Mouse (Mus musculus) induced T-regulatory cell, adult 2 months (primary cell): Measurements from ENCODE around the gene Ccn5.

Experiments used
- DNase-seq: peaks from one replicate; pipeline ENCODE4 v3.0.0-alpha.2; 2012; ENCODE audit warnings: low read depth

Gene Ccn5

GRCm38 (mm10) chr2:163820607-163821006 is at the start of gene Ccn5:
Ccn5 (plus strand) TSS chr2:163820861.
- no peak for DNase-seq

- no peak for DNase-seq
Observed at GRCm38 (mm10) chr2:163776661-163777060, 44.0 kb upstream of the Ccn5 start.

- DNase-seq: no peak
Observed at GRCm38 (mm10) chr2:163777061-163777460, 43.6 kb upstream of the Ccn5 start.

GRCm38 (mm10) chr2:163778896-163779295 is 41.8 kb upstream of the Ccn5 start:
- no peak for DNase-seq

- no peak for DNase-seq
Observed at GRCm38 (mm10) chr2:163783368-163783767, 37.3 kb upstream of the Ccn5 start.

GRCm38 (mm10) chr2:163783901-163784300 is 36.8 kb upstream of the Ccn5 start:
- DNase-seq: no peak

- DNase-seq: no peak
Observed at GRCm38 (mm10) chr2:163787086-163787485, 33.6 kb upstream of the Ccn5 start.

GRCm38 (mm10) chr2:163787709-163788108 is 33.0 kb upstream of the Ccn5 start:
- peak; percentile 65 for DNase-seq

- DNase-seq: peak; percentile 48
Observed at GRCm38 (mm10) chr2:163788484-163788883, 32.2 kb upstream of the Ccn5 start.

- DNase-seq: no peak
Observed at GRCm38 (mm10) chr2:163798411-163798810, 22.2 kb upstream of the Ccn5 start.

GRCm38 (mm10) chr2:163800832-163801231 is 19.8 kb upstream of the Ccn5 start:
- peak; percentile 17 for DNase-seq

GRCm38 (mm10) chr2:163801406-163801805 is 19.3 kb upstream of the Ccn5 start:
- no peak for DNase-seq

GRCm38 (mm10) chr2:163803838-163804237 is 16.8 kb upstream of the Ccn5 start:
- no peak for DNase-seq

- DNase-seq: no peak
Observed at GRCm38 (mm10) chr2:163809166-163809565, 11.5 kb upstream of the Ccn5 start.

GRCm38 (mm10) chr2:163809704-163810103 is 11.0 kb upstream of the Ccn5 start:
- no peak for DNase-seq

GRCm38 (mm10) chr2:163813077-163813476 is 7.6 kb upstream of the Ccn5 start:
- no peak for DNase-seq

- no peak for DNase-seq
Observed at GRCm38 (mm10) chr2:163814739-163815465, 5.8 kb upstream of the Ccn5 start.

- peak; percentile 60 for DNase-seq
Observed at GRCm38 (mm10) chr2:163823248-163823647, 2.6 kb downstream of the Ccn5 start.

- no peak for DNase-seq
Observed at GRCm38 (mm10) chr2:163823771-163824170, 3.1 kb downstream of the Ccn5 start.

GRCm38 (mm10) chr2:163825861-163826260 is 5.2 kb downstream of the Ccn5 start:
- DNase-seq: no peak

- no peak for DNase-seq
Observed at GRCm38 (mm10) chr2:163826494-163826893, 5.8 kb downstream of the Ccn5 start.

GRCm38 (mm10) chr2:163831163-163831562 is 10.5 kb downstream of the Ccn5 start:
- DNase-seq: no peak

- DNase-seq: peak; percentile 83
Observed at GRCm38 (mm10) chr2:163838043-163838442, 17.4 kb downstream of the Ccn5 start.

- no peak for DNase-seq
Observed at GRCm38 (mm10) chr2:163839519-163839918, 18.9 kb downstream of the Ccn5 start.
